Mouse (Mus musculus) hindbrain, embryonic 10.5 days (tissue): ENCODE measurements around the gene Pkdrej. TPM values are rescaled to one million over a fixed set of nuclear protein-coding genes. Genes with fewer than 3 reads are reported as not detected.

ENCODE experiments used
- DNase-seq: peaks from one replicate; pipeline ENCODE4 v3.0.0-alpha.2; 2017; ENCODE audit warnings: low spot score
- H3K27ac ChIP-seq: fragments of 300-500 bp; sonication (generic); 2 replicates; pipeline ENCODE4 v1.5.1; 2016; ENCODE audit warnings: mild to moderate bottlenecking, moderate library complexity
- H3K27me3 ChIP-seq: fragments of 300-500 bp; sonication (generic); 2 replicates; pipeline ENCODE4 v1.6.1; 2016; ENCODE audit warnings: mild to moderate bottlenecking; ENCODE audit not compliant: poor library complexity, insufficient read depth, severe bottlenecking
- H3K36me3 ChIP-seq: fragments of 300-500 bp; sonication (generic); 2 replicates; pipeline ENCODE4 v1.6.1; 2016; ENCODE audit warnings: mild to moderate bottlenecking, moderate library complexity
- H3K4me1 ChIP-seq: fragments of 300-500 bp; sonication (generic); replicated peaks from 2 replicates; pipeline ENCODE4 v1.6.1; 2016; ENCODE audit warnings: mild to moderate bottlenecking
- H3K4me3 ChIP-seq: fragments of 300-500 bp; sonication (generic); 2 replicates; pipeline ENCODE4 v1.5.1; 2016; ENCODE audit warnings: mild to moderate bottlenecking, moderate library complexity
- H3K9me3 ChIP-seq: fragments of 300-500 bp; sonication (generic); 2 replicates; pipeline ENCODE4 v1.6.1; 2016; ENCODE audit warnings: mild to moderate bottlenecking, moderate library complexity
- WGBS: fragments of 180-500 bp; shearing (Covaris S2); methylation state at CpG from one replicate; pipeline ENCODE4 v1.1.7; 2016; 5-methylcytosine and 5-hydroxymethylcytosine counted together
- polyA plus RNA-seq: library from polyadenylated mRNA; unstranded; fragments of >200 nt; fragmentation: Nextera tagmentation; extraction: Ambion mirVana; gene quantifications from 2 replicates; pipeline ENCODE4 v1.2.1, GENCODE M21; 2016

Pkdrej gene
- polyA plus RNA-seq, 1 experiment from 2014 or later, result not detected

DNA sequence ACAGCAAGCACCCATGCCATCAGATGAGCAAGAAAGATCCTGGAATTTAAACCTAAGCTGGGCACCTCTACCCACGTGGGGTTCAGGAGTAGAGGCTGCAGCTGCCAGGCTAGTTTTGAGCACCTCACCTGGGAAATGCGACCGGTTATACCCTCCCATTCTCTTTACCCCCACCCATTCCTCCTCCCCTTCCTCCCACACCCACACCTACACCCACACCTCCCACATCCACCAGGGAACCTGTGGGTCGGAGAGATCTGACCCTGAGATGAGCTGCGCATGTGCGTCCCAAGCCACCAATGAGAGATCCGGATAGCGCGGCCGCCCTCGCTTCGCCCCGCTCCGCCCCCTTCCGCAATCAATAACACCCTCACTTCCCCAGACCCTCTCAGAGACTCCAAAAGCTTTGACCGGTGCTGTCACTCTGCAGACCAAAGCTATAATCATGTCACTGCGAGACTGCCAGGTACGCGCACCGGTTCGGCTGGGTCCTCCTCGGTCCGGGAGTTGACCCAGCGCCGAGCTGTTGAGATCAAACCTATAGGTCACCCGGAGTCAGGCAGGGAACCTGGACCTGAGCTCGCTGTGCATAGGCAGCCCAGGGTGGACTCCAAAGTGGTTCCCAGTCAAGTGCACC lies 10.5 kb upstream of the Pkdrej start, which contains the start of gene Ttc38:
Gene Ttc38, plus strand, starts transcription at position 353 of the 637 bp plus-strand sequence.
- H3K9me3 ChIP-seq, result peaks cover 5% of the 10 kb centered on the region; the same call in 1 of the 2 replicates
- peak; percentile 81 for DNase-seq
- H3K27me3 ChIP-seq, result peaks cover 4% of the 10 kb centered on the region; the same call in 1 of the 2 replicates
- H3K36me3 ChIP-seq, result no peaks in the 10 kb centered on the region
- H3K27ac ChIP-seq, result peak within 1 kb of the TSS; percentile 81
- peak within 1 kb of the TSS; percentile 64 for H3K4me3 ChIP-seq
- peaks cover 17% of the 10 kb centered on the region for H3K4me1 ChIP-seq
- WGBS, result under 1% methylated on average over 27 of the region's 27 CpGs

DNA sequence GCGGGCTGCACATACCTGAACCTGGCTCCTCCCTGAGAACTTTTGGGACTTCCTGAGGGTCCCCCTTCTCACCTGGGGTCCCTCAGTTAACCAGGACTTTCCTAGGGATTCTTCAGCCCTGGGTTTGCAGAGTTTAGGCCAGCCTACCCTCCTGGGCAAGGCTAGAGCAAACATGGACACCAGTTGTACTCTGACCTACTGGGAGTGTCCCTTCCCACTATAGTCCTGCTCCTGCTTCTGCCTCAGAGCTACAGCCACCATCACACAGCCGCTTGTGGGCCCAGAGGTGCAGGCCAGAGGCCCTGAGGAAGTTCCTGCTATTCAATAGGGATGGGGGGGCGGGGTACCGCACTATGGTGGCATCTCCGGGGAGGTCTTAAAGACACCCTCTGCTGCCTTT lies 7.9 kb upstream of the Pkdrej start:
- no peaks in the 10 kb centered on the region for H3K9me3 ChIP-seq
- no peak overlapping the region for H3K4me3 ChIP-seq
- no peak overlapping the region for H3K27ac ChIP-seq
- H3K36me3 ChIP-seq, result no peaks in the 10 kb centered on the region
- DNase-seq, result no peak
- WGBS, result 74% methylated on average over 5 of the region's 5 CpGs
- peaks cover 4% of the 10 kb centered on the region; the same call in 1 of the 2 replicates for H3K27me3 ChIP-seq
- peaks cover 17% of the 10 kb centered on the region for H3K4me1 ChIP-seq

DNA sequence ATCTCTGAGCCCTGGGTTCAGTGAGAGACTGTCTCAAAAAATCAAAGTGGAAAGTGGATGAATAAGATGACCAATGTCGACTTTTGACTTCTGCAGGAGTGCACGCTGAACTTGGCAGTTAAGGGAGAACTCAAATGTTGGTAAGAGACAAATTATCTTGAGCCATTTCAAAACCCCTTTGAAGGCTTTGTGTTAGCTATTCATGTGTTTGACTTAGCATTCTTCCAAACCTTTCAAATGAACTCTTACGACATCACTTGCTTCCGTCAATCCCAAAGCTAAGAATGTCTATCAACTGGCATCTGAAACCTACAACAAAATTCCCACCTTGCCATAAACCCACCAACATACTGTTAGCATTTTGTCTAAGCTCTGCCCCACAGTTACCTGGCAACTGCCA lies 6.5 kb upstream of the Pkdrej start:
- WGBS, result 92% methylated on average over 4 of the region's 4 CpGs
- Histone ChIP-seq H3K36me3 (no peaks in the 10 kb centered on the region), H3K9me3 (no peaks in the 10 kb centered on the region), H3K27me3 (peaks cover 8% of the 10 kb centered on the region; the same call in 1 of the 2 replicates), H3K4me1 (peaks cover 17% of the 10 kb centered on the region), H3K4me3 (no peak overlapping the region), H3K27ac (no peak overlapping the region)
- DNase-seq, result no peak

- Histone ChIP-seq H3K4me3 (no peak overlapping the region), H3K27me3 (peaks cover 20% of the 10 kb centered on the region), H3K4me1 (peaks cover 10% of the 10 kb centered on the region), H3K9me3 (no peaks in the 10 kb centered on the region), H3K27ac (no peak overlapping the region), H3K36me3 (no peaks in the 10 kb centered on the region)
- DNase-seq, result no peak
- WGBS, result 73% methylated on average over 5 of the region's 5 CpGs
These were observed 5.1 kb upstream of the Pkdrej start for GRCm38 (mm10) chr15:85826676-85827075.

GRCm38 (mm10) chr15:85822011-85822359 lies 451 bp upstream of the Pkdrej start:
- H3K4me1 ChIP-seq, result peaks cover 12% of the 10 kb centered on the region
- H3K9me3 ChIP-seq, result peaks cover 5% of the 10 kb centered on the region; the same call in 1 of the 2 replicates
- DNase-seq, result no peak
- WGBS, result 16% methylated on average over 4 of the region's 4 CpGs
- peak overlapping the region; percentile 86 for H3K27ac ChIP-seq
- H3K27me3 ChIP-seq, result peaks cover 38% of the 10 kb centered on the region
- H3K4me3 ChIP-seq, result peak overlapping the region; percentile 67
- no peaks in the 10 kb centered on the region for H3K36me3 ChIP-seq

DNA sequence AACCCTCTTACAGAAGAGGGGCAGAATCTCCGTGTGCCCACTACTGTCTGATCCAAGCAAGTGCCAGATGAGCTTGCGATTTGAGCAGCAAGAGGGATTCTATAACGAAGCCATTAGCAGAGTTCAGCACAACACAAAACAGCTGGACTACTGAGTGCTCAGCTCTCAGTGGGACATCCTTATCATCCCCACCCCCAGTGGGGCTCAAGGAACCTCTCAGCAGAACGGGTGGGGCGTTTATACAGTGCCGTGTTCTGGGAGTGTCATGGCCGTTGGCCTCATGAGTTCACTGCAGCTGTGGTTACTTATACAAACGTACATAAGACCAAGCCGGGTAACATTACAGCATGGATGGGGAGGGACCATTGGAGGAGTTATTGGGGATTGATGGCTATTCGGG lies 8.1 kb downstream of the Pkdrej start:
- DNase-seq, result no peak
- H3K4me3 ChIP-seq, result no peak overlapping the region
- H3K27ac ChIP-seq, result no peak overlapping the region
- peaks cover 11% of the 10 kb centered on the region; the same call in 1 of the 2 replicates for H3K9me3 ChIP-seq
- no peaks in the 10 kb centered on the region for H3K36me3 ChIP-seq
- H3K27me3 ChIP-seq, result no peaks in the 10 kb centered on the region
- H3K4me1 ChIP-seq, result peaks cover 16% of the 10 kb centered on the region
- WGBS, result 71% methylated on average over 10 of the region's 10 CpGs

DNA sequence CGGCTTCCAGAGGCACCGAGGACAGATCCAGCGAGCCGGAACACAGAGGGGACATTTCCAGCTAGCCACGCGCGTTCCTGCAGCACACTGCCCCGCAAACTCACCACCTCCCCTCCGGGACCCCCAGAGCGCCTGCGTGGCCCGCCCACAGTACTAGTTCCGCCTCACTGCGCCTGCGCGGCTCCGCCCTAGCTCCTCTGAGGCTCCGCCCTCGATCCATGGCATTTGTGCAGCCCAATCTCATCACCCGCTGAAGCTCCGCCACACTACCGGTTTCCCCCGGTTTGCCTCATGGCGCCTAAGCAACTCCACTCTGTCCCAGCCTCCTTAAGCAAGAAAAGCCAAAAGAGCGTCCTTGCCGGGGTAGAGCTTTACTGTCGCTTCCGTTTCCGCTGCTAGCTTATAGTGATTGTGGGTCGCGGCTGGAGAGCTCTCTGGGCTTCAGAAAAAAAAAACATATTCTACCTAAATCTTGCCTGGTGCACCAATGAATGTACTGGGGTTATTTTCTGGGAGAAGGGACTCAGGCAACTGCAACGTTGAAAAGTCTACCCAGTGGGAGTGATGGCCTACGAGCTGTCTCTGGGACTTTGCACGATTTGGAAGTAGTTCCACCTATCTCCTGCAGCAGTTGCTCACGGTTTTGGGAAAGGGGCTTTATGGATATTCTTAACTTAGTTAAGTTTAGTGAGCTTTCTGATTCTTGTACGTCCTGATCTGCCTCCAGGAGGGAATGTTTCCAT lies 9.8 kb downstream of the Pkdrej start, which contains the start of gene Cdpf1:
Gene Cdpf1, minus strand, starts transcription at position 163 of the 743 bp plus-strand sequence.
- peak within 1 kb of the TSS; percentile 85 for H3K4me3 ChIP-seq
- WGBS, result 4% methylated on average over 36 of the region's 36 CpGs
- no peaks in the 10 kb centered on the region for H3K27me3 ChIP-seq
- DNase-seq, result peak; percentile 98
- peaks cover 16% of the 10 kb centered on the region for H3K4me1 ChIP-seq
- no peaks in the 10 kb centered on the region for H3K36me3 ChIP-seq
- peaks cover 9% of the 10 kb centered on the region; the same call in 1 of the 2 replicates for H3K9me3 ChIP-seq
- H3K27ac ChIP-seq, result peak within 1 kb of the TSS; percentile 95

DNA sequence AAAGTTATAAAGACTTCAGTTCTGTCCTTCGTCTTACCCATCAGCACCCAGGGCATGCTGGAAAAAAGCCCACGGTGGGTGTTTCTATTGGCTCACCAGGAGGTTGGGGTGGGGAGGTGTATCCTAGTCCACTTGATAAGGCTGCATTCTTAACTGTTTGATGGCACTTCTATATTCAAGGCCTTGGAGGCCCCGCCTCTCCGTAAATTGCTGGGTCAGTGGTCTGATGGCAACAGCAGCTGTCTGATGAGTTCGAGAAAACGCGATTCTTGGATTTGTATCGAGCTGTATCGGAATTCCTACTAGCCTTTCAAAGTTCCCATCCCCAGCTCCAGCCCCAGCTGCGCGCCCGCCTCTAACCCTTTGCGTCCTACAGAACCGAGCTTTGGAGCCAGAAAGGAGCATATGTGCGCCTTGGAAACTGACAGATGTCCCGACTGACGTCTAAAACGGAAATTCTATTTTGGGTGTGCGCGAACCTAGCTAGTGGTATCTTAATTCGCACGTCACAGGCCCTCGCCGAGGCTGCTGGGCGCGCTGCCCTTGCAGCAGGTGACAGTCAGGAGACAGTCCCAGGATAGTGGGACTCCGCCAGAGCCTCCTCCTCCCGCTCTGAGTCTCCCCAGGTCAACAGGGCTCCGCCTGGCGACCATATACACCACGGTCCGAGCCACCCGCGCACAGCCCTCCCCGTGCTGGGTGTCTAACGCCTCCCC lies 10.6 kb downstream of the Pkdrej start:
- no peaks in the 10 kb centered on the region for H3K27me3 ChIP-seq
- no peak for DNase-seq
- peak overlapping the region; percentile 85 for H3K4me3 ChIP-seq
- no peaks in the 10 kb centered on the region for H3K36me3 ChIP-seq
- H3K27ac ChIP-seq, result peak overlapping the region; percentile 95
- peaks cover 16% of the 10 kb centered on the region for H3K4me1 ChIP-seq
- H3K9me3 ChIP-seq, result peaks cover 7% of the 10 kb centered on the region; the same call in 1 of the 2 replicates
- 8% methylated on average over 36 of the region's 36 CpGs for WGBS

GRCm38 (mm10) chr15:85810462-85810805 lies 11.1 kb downstream of the Pkdrej start:
- peak overlapping the region; percentile 85 for H3K4me3 ChIP-seq
- no peaks in the 10 kb centered on the region for H3K36me3 ChIP-seq
- no peaks in the 10 kb centered on the region for H3K27me3 ChIP-seq
- no peak overlapping the region for H3K27ac ChIP-seq
- peaks cover 2% of the 10 kb centered on the region; the same call in 1 of the 2 replicates for H3K9me3 ChIP-seq
- WGBS, result 90% methylated on average over 5 of the region's 5 CpGs
- peaks cover 16% of the 10 kb centered on the region for H3K4me1 ChIP-seq
- DNase-seq, result no peak

DNA sequence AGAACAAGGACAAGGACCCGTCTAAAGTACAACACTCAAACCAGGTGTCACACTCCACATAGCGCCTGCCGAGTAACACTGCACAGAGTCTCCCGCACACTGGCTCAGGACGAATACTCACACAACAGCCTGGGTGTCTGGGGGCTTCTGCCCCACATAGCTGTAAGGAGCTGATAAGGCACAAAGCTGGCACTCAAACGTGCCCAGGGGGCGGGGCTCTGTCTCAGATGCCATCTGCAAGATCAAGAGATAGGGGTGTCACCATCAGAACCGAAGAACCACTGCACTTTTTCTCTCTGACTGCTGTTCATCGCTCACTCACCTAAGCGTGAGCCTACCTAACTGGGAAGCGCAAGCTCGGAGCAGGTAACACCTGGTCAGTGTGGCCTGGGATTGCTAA lies 12.4 kb downstream of the Pkdrej start:
- DNase-seq, result no peak
- 89% methylated on average over 12 of the region's 12 CpGs for WGBS

DNA sequence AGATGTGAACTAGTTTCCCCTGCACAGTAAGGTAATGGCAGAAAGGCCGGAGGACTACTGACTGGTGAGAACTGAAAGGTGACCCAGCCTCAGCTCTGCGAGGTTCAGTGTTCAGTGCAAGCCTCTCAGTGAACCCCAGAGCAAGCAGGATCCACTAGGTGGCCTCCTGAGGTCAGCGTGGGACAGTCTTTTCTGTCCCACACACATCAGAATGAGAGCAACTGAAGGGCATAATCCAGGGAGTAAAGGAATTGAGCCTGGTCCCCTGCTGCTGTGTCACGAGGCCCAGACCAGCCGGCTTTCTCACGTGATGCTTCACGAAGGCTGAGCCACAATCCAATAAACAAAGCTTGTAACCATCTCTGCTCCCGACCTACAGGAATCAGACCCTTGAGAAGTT lies 13.1 kb downstream of the Pkdrej start:
- no peaks in the 10 kb centered on the region for H3K27me3 ChIP-seq
- no peak overlapping the region for H3K27ac ChIP-seq
- DNase-seq, result no peak
- no peaks in the 10 kb centered on the region for H3K9me3 ChIP-seq
- H3K36me3 ChIP-seq, result no peaks in the 10 kb centered on the region
- WGBS, result 50% methylated on average over 8 of the region's 8 CpGs
- peaks cover 16% of the 10 kb centered on the region for H3K4me1 ChIP-seq
- no peak overlapping the region for H3K4me3 ChIP-seq

More for the DNA sequence above, 12.4 kb downstream of the Pkdrej start:
- Histone ChIP-seq H3K36me3 (no peaks in the 10 kb centered on the region), H3K4me1 (peaks cover 16% of the 10 kb centered on the region), H3K4me3 (no peak overlapping the region), H3K27me3 (no peaks in the 10 kb centered on the region), H3K9me3 (no peaks in the 10 kb centered on the region), H3K27ac (no peak overlapping the region)

DNA sequence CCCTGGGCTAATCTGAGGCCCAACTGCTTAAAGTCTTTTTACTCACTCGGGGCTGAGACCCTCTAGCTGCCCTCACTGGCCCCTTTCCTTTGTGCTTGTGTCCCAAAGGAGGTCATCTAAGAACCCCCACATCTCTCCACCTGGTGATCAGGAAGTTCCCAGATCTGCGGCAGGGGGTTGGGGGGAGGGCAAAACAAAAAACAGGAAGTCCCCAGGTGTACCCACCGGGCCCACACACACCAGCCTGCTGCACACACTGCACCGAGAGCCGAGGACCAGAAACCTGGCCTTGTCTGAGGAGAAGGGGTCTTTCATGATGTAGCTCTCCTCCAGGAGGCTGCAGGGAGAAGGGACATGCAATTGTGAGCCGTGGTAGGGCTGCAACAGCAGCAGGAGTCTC lies 13.5 kb downstream of the Pkdrej start:
- Histone ChIP-seq H3K27me3 (no peaks in the 10 kb centered on the region), H3K36me3 (no peaks in the 10 kb centered on the region), H3K27ac (no peak overlapping the region), H3K9me3 (no peaks in the 10 kb centered on the region), H3K4me3 (no peak overlapping the region), H3K4me1 (peaks cover 16% of the 10 kb centered on the region)
- WGBS, result 77% methylated on average over 6 of the region's 6 CpGs
- DNase-seq, result no peak

GRCm38 (mm10) chr15:85807404-85807803 lies 14.1 kb downstream of the Pkdrej start:
- Histone ChIP-seq H3K36me3 (no peaks in the 10 kb centered on the region), H3K27ac (no peak overlapping the region), H3K4me1 (peaks cover 16% of the 10 kb centered on the region), H3K9me3 (no peaks in the 10 kb centered on the region), H3K4me3 (no peak overlapping the region), H3K27me3 (no peaks in the 10 kb centered on the region)
- WGBS, result 86% methylated on average over 4 of the region's 4 CpGs
- DNase-seq, result no peak
